Mouse (Mus musculus) liver, embryonic 16.5 days (tissue): ENCODE results near the gene Olfr1222. TPM values are rescaled to one million over a fixed set of nuclear protein-coding genes. Genes with fewer than 3 reads are reported as not detected.
"Not testable (repeated sequence)": the region's sequence is repeated elsewhere in the genome, so short reads cannot be mapped to it uniquely, and the experiment has no call there.

Source experiments
- ATAC-seq: fragments of 200-750 bp; cut with Nextera tagmentation; 2 replicates; pipeline ENCODE4 v1.8.0; 2017; ENCODE audit warnings: low read depth, mild to moderate bottlenecking, moderate number of reproducible peaks, moderate library complexity
- H3K27ac ChIP-seq: fragments of 300-500 bp; sonication (generic); 2 replicates; pipeline ENCODE4 v1.5.1; 2014; ENCODE audit warnings: mild to moderate bottlenecking, low read length
- H3K27me3 ChIP-seq: fragments of 300-500 bp; sonication (generic); 2 replicates; pipeline ENCODE4 v1.6.1; 2014; ENCODE audit warnings: low read depth, low read length, mixed read lengths; ENCODE audit not compliant: control insufficient read depth, insufficient read depth
- H3K36me3 ChIP-seq: fragments of 300-500 bp; sonication (generic); 2 replicates; pipeline ENCODE4 v1.6.1; 2014; ENCODE audit warnings: mild to moderate bottlenecking; ENCODE audit not compliant: control insufficient read depth, insufficient read depth
- H3K4me1 ChIP-seq: fragments of 300-500 bp; sonication (generic); 2 replicates; pipeline ENCODE4 v1.6.1; 2014; ENCODE audit warnings: low read depth, low read length, mixed read lengths; ENCODE audit not compliant: control insufficient read depth
- H3K4me2 ChIP-seq: fragments of 300-500 bp; sonication (generic); 2 replicates; pipeline ENCODE4 v1.6.1; 2014; ENCODE audit warnings: low read depth, low read length, mixed read lengths
- H3K4me3 ChIP-seq: fragments of 300-500 bp; sonication (generic); 2 replicates; pipeline ENCODE4 v1.5.1; 2014; ENCODE audit warnings: low read depth, mild to moderate bottlenecking, low read length
- H3K9ac ChIP-seq: fragments of 300-500 bp; sonication (generic); 2 replicates; pipeline ENCODE4 v1.6.1; 2014; ENCODE audit warnings: low read depth, low read length
- H3K9me3 ChIP-seq: fragments of 300-500 bp; sonication (generic); replicated peaks from 2 replicates; pipeline ENCODE4 v1.6.1; 2016; ENCODE audit warnings: low read length; ENCODE audit not compliant: control insufficient read depth
- WGBS: fragments of 180-500 bp; shearing (Covaris S2); extraction: QIAGEN DNeasy Blood & Tissue Kit; methylation state at CpG from one replicate; pipeline ENCODE4 v1.1.7; 2014; ENCODE audit not compliant: insufficient replicate concordance; 5-methylcytosine and 5-hydroxymethylcytosine counted together
- polyA plus RNA-seq: library from polyadenylated mRNA; unstranded; fragments of >200 nt; fragmentation: Nextera tagmentation; extraction: Ambion mirVana; gene quantifications from 2 replicates; pipeline ENCODE4 v1.2.1, GENCODE M21; 2015

Olfr1222 gene
- not detected in 2 replicates for polyA plus RNA-seq

DNA sequence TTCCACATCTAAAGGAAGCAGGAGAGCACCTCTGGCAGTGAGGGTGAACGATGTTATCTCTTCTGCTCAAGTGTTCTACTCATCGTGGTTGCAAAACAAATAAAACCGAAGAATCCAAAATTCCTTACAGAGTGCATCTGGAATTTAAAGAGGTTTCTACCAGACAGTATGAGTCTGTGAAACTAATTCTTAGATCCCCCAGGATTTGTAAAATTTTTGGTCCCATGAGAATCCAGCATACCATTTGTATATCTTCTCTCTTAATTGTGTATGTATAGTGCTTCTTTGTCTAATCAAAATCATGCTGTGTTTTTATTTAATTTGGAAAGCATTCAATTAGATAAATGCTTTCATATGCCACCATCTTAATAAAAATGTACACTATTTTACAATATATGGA, at the start of gene Olfr1222:
Olfr1222 (minus strand) TSS at position 101 of the 400 bp plus-strand sequence.
- no peak within 1 kb of the TSS for H3K27ac ChIP-seq

DNA sequence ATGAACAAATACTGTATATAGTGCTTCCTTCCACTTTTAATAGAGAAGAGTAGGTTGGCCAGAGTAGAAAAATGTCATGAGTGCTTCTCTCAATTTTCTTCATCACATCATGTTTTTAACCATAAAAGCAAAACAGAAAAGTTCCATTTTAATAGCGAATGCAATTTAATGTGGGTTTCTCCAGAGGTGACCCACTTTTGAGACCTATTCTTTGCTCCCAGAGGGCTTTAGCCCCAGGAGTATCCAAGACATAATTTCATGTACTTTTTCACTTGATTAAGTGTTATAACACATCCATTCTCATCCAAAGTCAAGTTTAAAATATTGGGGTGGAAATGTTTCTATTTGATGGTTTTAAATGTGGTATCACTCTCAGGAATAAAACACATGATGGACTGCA, 41.7 kb upstream of the Olfr1222 start, which contains the start of gene Olfr1225:
Olfr1225 (minus strand) TSS at position 101 of the 400 bp plus-strand sequence.
- Histone ChIP-seq H3K9me3 (no peaks in the 10 kb centered on the region), H3K4me2 (no peak within 1 kb of the TSS), H3K4me3 (no peak within 1 kb of the TSS), H3K36me3 (no peaks in the 10 kb centered on the region), H3K4me1 (no peaks in the 10 kb centered on the region), H3K9ac (no peak within 1 kb of the TSS), H3K27me3 (no peaks in the 10 kb centered on the region), H3K27ac (no peak within 1 kb of the TSS)
- ATAC-seq: no peak
- 50% methylated on average over 1 of the region's 1 CpGs for WGBS

More for the DNA sequence above, at the start of gene Olfr1222:
- Histone ChIP-seq H3K4me1 (no peaks in the 10 kb centered on the region), H3K4me3 (no peak within 1 kb of the TSS), H3K36me3 (no peaks in the 10 kb centered on the region), H3K9ac (no peak within 1 kb of the TSS), H3K27me3 (no peaks in the 10 kb centered on the region), H3K9me3 (no peaks in the 10 kb centered on the region), H3K4me2 (no peak within 1 kb of the TSS)
- ATAC-seq: no peak
- WGBS: 34% methylated on average over 3 of the region's 3 CpGs

DNA sequence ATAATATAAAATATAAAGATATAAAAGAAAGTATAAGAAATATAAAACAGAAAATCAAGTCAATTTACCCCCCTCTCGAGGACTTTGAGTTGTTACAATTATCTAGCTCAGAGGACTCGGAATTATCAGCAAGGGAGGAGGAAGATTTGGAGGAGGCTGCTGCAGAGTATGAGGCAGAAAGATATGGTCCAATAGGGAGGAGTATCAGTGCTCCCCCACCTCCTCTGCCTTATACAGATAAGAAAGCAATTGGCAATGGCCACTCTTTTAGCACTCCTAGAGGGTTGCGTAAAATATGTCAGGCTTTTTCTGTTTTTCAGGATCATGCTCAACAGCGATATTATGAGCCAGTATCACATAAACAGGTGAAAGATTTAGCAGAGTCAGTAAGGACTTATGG, 31.9 kb upstream of the Olfr1222 start:
- H3K27me3 ChIP-seq, H3K4me1 ChIP-seq, H3K27ac ChIP-seq, H3K4me3 ChIP-seq, ATAC-seq, H3K4me2 ChIP-seq, H3K36me3 ChIP-seq, H3K9ac ChIP-seq, H3K9me3 ChIP-seq: not testable (repeated sequence)
- WGBS: 62% methylated on average over 4 of the region's 4 CpGs

DNA sequence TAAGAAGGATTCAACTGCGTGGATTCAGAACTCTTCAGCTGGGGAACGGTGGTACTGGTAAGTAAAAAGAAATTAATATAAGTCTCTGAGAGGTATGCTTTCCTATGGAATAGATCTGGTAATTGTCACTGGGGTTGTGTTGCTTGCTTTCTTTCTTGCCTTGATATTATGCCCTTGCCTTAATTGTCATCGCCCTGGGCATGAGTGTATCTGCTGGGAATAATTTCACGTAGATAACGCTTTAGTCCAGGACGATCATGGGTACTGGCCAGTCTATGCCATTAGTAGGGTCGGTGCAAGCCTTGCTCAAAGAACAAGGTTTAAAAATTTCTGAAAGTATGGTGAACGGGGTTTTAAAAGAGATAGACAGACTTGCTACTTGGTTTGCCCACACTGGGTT, 31.1 kb upstream of the Olfr1222 start, which contains the start of gene Olfr1224-ps1:
Olfr1224-ps1 (minus strand) TSS at position 101 of the 400 bp plus-strand sequence.
- ATAC-seq: not testable (repeated sequence)
- 78% methylated on average over 8 of the region's 8 CpGs for WGBS

DNA sequence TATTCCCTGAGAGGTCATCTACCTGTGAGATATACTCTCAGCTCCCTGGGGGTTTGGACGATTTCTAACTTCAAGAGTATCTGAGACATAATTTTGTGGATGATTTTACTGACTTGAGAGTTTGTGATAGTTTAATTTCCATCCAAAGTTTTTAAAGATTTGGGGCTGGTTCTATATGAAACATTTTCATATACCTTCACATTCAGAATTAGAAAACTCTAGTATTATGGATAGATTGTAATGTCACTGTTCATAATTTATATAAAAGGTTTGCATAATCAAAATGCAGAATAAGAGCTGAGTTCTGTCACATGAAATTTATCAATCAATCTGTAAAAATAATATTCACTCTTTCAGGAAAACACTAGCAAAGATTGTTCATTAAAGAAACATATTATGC, 18.6 kb upstream of the Olfr1222 start, which contains the start of gene Olfr1223:
Olfr1223 (minus strand) TSS at position 101 of the 400 bp plus-strand sequence.
- 38% methylated on average over 1 of the region's 1 CpGs for WGBS
- Histone ChIP-seq H3K4me2 (no peak within 1 kb of the TSS), H3K4me3 (no peak within 1 kb of the TSS), H3K27me3 (no peaks in the 10 kb centered on the region), H3K9ac (no peak within 1 kb of the TSS), H3K36me3 (no peaks in the 10 kb centered on the region), H3K4me1 (no peaks in the 10 kb centered on the region), H3K27ac (no peak within 1 kb of the TSS), H3K9me3 (no peaks in the 10 kb centered on the region)
- ATAC-seq: no peak

More for the DNA sequence above, 31.1 kb upstream of the Olfr1222 start, which contains the start of gene Olfr1224-ps1:
- not testable (repeated sequence) for H3K4me2 ChIP-seq, H3K27me3 ChIP-seq, H3K9ac ChIP-seq, H3K27ac ChIP-seq, H3K9me3 ChIP-seq, H3K36me3 ChIP-seq, H3K4me3 ChIP-seq, H3K4me1 ChIP-seq

DNA sequence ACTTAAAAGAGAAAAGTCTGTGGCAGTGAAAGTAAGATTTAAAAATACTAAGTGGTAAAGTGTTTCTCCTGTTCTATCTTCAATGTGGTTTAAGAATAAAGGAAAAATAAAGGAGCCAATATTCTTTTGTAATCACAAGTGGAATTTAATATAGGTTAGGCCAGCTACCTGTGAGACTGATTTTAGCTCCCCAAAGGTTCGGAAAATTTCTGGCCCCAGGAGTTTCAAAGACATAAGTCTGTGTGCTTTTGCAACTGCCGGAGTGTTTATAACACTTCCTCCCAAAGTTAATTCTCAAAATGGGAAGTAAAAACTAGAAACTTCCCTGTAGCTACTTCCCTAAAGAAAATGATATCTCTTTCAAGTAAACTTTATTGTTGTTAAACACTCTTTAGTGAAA, 15.7 kb downstream of the Olfr1222 start, which contains the start of gene Olfr1221:
Olfr1221 (minus strand) TSS at position 101 of the 400 bp plus-strand sequence.
- WGBS: 29% methylated on average over 2 of the region's 2 CpGs
- ATAC-seq: no peak
- no peaks in the 10 kb centered on the region for H3K4me1 ChIP-seq
- no peaks in the 10 kb centered on the region for H3K36me3 ChIP-seq
- H3K27ac ChIP-seq: no peak within 1 kb of the TSS
- H3K27me3 ChIP-seq: no peaks in the 10 kb centered on the region
- no peak within 1 kb of the TSS for H3K4me2 ChIP-seq
- no peaks in the 10 kb centered on the region for H3K9me3 ChIP-seq
- H3K4me3 ChIP-seq: no peak within 1 kb of the TSS
- H3K9ac ChIP-seq: no peak within 1 kb of the TSS

DNA sequence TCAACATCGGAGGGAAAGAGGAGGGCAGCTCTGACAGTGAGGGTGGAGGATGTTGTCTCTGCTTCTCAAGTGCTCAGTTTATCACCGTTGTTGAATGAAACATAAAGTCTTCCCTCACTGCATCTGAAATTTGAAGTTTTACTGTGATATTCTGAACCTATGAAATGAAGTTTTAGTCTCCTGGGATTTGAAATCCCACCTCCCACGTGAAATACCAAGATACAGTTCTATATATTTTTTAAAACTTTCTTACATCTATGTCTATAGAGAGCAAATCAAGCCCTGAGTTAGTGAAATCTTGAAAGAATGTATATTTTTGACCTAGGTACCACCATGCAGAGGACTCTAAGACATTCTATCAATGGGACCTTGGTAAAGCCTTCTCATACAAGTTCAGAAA, 26.1 kb downstream of the Olfr1222 start, which contains the start of gene Olfr1220:
Olfr1220 (minus strand) TSS at position 101 of the 400 bp plus-strand sequence.
- H3K4me1 ChIP-seq: no peaks in the 10 kb centered on the region
- H3K27ac ChIP-seq: no peak within 1 kb of the TSS
- no peaks in the 10 kb centered on the region for H3K9me3 ChIP-seq
- H3K9ac ChIP-seq: no peak within 1 kb of the TSS
- no peak within 1 kb of the TSS for H3K4me3 ChIP-seq
- 58% methylated on average over 3 of the region's 3 CpGs for WGBS
- H3K4me2 ChIP-seq: no peak within 1 kb of the TSS
- H3K36me3 ChIP-seq: no peaks in the 10 kb centered on the region
- H3K27me3 ChIP-seq: no peaks in the 10 kb centered on the region
- no peak for ATAC-seq

DNA sequence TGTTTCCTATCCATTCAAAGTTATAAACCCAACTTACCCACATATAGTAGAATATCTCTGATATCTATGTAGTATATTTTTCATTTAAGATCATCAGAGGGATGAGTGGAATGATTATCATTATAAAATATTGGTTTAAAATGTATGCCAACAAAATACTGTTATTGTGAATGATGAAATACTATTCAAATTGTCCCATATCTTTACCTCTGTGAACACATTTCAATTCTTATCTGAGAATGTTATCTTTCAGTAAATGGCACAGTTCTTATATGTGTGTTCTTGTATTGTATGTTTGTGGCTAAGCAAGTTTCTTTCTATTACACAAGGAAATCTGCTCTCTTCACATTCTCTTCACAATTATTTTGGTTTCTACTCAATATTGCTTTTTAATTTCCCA, 27.2 kb downstream of the Olfr1222 start:
- H3K36me3 ChIP-seq: no peaks in the 10 kb centered on the region
- no peaks in the 10 kb centered on the region for H3K27me3 ChIP-seq
- no peaks in the 10 kb centered on the region for H3K4me1 ChIP-seq
- H3K4me2 ChIP-seq: no peak overlapping the region
- ATAC-seq: no peak
- no peak overlapping the region for H3K27ac ChIP-seq
- H3K4me3 ChIP-seq: no peak overlapping the region
- H3K9ac ChIP-seq: no peak overlapping the region
- H3K9me3 ChIP-seq: no peaks in the 10 kb centered on the region

DNA sequence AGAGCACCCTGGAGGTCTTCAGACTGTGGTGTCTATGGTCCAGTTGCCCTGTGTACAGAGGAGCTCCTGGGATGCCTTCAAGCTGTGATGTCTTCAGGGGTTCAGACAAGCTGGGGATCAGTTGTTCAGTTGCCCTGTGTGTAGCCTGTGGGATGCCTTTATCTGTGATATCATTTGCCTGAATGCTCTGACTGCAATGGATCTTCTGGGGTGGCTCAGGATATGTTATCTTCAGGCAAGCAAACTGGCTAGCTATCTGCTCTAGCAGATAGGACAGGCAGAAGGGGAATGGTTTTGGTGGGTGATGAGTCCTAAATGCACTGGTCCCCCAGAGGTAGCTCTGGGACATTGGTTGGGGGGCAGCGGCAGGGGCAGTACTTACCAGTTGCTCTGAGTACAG, 39.0 kb downstream of the Olfr1222 start:
- WGBS: 79% methylated on average over 1 of the region's 1 CpGs
- no peaks in the 10 kb centered on the region for H3K9me3 ChIP-seq
- no peak for ATAC-seq
- H3K27ac ChIP-seq: no peak overlapping the region
- H3K4me3 ChIP-seq: no peak overlapping the region
- no peaks in the 10 kb centered on the region for H3K4me1 ChIP-seq
- H3K27me3 ChIP-seq: no peaks in the 10 kb centered on the region
- H3K9ac ChIP-seq: no peak overlapping the region
- H3K4me2 ChIP-seq: no peak overlapping the region
- H3K36me3 ChIP-seq: no peaks in the 10 kb centered on the region
